Mouse (Mus musculus) T-helper 1 cell (primary cell): Measurements from ENCODE around the gene Gm45808.

ENCODE experiments used
- in situ Hi-C: fragments of 300-600 bp; cut with MboI, MseI; formaldehyde crosslinking; loops from one replicate; pipeline ENCODE4 v1.15.1; 2025; ENCODE audit warnings: high pct_unique_total_duplicates

The Gm45808 gene

DNA sequence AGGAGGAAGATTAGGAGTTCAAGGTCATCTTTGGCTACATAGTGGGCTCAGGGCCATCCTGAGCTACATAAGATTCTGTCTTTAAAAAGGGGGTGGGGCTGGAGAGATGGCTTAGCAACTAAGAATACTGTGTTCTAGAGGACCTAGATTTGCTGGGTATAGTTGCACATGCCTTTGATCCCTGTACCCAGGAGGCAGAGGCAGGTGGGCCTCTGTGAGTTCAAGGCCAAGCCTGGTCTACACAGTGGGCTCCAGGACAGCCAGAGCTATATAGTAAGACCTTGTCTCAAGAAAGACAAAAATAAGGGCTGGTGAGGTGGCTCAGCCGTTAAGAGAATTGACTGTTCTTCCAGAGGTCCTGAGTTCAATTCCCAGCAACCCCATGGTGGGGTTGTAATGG lies 36.6 kb downstream of the Gm45808 start:
- in situ Hi-C loops, result no loop called here

DNA sequence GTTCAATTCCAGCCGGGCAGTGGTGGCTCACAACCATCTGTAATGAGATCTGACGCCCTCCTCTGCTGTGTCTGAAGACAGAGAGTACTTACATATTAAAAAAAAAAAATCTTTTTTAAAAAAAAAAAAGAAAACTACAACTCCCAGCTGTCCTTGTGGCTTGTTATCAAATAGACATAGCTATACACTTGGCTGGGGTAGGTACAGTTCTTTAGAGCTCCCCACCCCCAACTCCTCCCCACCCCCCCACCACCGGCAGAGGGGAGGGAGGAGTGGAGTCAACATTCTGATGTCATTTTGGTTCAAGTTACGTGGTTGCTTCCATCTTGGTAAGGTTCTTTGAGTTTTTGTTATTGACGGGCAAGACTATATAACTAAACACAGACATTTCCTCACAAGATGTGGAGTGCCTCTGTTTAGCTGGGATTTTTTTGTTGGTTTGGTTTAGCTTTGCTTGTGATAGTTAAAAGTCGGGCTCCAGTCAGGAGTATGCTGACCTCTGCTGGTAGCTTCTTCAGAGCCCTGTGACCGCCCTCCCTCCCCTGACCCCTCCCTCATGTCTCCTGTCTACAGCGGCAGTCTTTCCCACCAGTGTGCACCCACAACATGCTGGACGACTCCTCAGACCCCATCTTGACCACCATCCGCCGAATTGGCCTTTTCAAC lies 39.2 kb downstream of the Gm45808 start:
- in situ Hi-C loops, result no loop called here

- in situ Hi-C loops, result no loop called here
These were observed 40.0 kb downstream of the Gm45808 start for GRCm38 (mm10) chr7:45446589-45446988.

DNA sequence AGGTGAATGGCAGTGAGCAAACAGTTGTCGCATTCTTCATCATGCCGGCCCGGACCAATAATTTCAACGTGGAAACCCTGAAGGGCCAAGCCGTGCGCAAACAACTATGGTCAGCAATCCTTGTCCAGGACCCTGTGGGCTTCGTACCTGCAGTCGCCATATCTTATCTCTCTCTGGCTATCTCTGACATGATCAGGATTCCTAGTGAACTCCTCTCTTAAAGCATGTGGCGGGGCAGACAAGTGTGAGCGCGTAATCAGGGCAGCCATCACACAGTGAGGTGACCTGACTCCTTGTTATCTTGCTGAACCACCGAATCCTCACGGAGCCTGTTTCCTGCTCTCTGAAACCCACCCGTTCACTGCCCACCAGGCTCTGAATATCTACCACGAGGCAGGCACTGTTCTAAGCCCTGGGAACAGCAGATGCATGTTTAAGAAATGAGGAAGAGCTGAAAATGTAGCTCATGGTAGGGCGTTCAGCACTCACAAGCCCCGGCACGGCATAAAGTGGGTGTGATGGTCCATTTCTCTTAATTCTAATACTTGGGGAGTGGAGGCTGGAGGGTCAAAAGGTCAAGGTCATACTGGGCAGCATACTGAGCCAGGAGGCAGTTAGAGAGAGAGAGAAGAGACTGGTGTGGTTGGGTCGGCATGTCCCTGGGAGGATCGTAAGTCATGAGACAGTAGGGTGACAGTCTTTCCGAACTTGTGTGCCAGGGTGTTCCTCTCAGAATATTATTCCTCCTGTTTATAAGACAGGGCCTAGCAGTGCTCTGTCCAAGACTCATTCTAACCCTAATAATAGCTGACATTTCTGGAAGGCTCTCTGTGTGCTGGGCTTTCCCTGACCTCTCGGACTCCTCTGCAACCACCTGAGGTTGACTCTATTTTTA lies 42.8 kb downstream of the Gm45808 start:
- in situ Hi-C loops, result no loop called here

- in situ Hi-C loops, result no loop called here
These were observed 48.9 kb downstream of the Gm45808 start, which contains the start of gene Ruvbl2 for GRCm38 (mm10) chr7:45437521-45438276. Gene Ruvbl2 (minus strand): TSS chr7:45438096.

DNA sequence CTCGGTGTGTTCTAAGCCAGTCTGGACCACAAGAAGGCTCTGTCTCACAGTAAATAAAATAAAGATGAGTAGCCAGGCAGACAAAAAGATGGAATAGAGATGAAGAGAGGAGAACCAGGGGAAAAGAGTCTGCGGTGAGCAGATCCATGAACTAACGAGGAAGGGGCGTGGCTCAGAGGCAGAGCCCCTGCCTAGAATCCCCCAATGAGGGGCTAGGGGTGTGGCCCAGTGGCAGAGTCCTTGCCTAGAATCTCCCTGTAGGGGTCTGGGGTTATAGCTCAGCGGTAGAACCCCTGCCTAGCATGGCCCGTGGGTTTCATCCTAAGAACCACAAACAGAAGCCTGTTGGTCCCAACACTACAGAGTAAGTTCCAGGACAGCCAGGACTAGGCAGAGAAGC lies 49.6 kb downstream of the Gm45808 start:
- in situ Hi-C loops, result no loop called here

DNA sequence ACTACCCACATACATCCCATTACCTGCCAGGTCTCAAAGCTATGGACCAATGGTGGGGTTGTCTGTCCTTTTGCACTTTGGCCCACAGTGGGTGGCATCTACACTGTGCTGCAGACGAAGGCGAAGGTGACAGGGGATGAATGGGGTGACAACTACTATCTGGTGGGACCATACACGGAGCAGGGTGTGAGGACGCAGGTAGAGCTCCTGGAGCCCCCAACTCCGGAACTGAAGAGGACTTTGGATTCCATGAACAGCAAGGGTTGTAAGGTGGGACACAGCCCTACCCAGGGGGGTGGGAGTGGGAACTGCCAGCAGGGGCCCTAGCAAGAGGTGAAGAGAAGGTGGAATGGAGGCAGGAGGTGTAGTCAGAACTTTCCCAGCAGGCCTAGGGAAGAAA lies 50.2 kb downstream of the Gm45808 start:
- in situ Hi-C loops, result no loop called here

GRCm38 (mm10) chr7:45435038-45435437 lies 51.6 kb downstream of the Gm45808 start:
- in situ Hi-C loops, result no loop called here

DNA sequence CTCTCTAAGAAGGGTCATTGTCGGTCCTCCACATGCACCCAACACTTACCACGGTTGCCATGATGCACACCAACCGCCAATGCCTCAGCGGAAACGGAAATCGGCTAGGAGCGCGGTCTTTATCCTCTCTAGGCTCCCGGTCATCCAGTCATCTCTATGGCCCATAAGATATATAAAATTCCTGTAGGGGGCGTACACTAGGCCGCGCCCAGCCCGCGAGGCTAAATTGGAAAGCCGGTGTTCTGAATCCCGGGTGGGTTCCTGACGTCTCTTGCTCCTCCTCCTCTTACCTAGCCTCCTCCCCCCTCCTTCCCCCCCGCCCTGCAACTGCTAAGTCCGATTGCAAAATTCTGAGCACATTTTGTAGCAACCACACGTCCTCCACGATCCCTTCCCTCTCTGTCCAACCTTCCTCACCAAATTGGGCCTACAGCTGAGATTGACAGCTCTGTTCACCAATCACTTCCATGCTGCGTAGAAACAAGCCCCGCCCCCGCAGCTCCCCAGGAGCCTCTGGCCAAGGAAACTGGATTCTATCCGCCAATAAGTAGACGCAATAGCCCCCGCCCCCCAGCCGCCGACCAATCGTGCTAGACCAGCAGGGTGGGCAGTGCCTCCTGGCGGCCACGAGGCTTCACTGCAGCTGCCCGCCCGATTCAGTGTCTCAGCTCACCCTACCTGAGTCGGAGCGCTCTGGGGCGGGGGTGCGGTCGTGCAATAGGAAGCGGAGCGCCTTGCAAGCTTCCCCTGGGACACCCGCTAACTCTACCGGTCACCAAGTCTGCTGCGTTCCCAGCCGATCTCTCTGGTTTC lies 52.2 kb downstream of the Gm45808 start, which contains the start of gene Gys1:
Gene Gys1 (plus strand): TSS at position 642 of the 813 bp plus-strand sequence.
- in situ Hi-C loops, result no loop called here

- in situ Hi-C loops, result no loop called here
These were observed 52.8 kb downstream of the Gm45808 start for GRCm38 (mm10) chr7:45433835-45434202.

- in situ Hi-C loops, result no loop called here
These were observed 60.1 kb downstream of the Gm45808 start for GRCm38 (mm10) chr7:45426556-45426955.

GRCm38 (mm10) chr7:45421194-45421593 lies 65.4 kb downstream of the Gm45808 start:
- in situ Hi-C loops, result no loop called here

DNA sequence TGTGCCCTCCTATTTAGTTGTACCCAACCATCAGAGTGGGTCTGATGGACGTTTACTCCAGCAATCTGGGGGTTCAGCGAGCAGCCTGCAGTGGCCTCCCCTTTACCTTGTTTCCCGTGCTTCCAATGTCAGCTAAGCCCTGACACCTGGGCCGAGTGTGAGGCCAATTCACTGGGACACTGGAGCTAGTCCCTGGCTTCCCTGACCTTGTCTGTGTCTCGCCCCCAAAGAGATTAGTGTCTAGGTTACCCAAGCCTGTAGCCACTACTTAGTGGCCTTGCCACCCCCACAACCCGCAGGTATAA lies 66.0 kb downstream of the Gm45808 start, which contains the start of gene Lhb:
Gene Lhb (plus strand): TSS at position 206 of the 305 bp plus-strand sequence.
- in situ Hi-C loops, result no loop called here

DNA sequence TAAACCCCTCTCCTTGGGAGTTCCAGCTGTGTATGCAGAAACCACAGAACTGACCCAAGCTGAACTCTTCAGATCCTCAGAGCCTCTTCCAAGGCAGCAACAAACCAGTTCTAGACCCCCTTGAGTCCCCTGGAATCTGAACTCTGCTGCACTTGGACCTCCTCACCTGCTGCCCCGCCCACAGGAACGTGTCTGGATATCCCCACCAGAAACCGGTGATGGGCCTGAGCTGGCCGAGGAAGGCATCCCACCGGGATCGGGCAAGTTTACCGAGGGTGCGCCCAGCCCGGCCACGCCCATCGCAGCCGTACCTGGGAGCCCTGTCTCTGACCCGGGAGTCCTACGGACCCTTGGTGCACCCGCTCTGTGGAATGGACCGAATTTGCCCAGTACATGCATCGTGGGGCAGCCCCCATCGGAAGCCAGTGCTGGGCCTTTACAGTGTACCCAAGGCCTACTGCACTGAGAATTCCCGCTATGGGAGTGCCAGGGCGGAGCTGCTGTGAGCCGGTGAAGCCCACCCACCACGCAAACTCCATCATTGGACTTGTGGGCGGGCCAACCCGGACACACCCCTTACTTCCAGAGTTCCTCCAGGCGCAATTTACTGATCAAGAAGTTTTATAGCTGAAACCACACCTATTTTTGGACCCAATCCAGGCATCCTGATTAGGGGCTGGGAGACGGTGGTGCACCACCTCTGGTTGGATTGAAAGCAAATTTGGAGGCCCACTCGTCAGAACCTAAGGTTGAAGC lies 66.6 kb downstream of the Gm45808 start:
- in situ Hi-C loops, result no loop called here

DNA sequence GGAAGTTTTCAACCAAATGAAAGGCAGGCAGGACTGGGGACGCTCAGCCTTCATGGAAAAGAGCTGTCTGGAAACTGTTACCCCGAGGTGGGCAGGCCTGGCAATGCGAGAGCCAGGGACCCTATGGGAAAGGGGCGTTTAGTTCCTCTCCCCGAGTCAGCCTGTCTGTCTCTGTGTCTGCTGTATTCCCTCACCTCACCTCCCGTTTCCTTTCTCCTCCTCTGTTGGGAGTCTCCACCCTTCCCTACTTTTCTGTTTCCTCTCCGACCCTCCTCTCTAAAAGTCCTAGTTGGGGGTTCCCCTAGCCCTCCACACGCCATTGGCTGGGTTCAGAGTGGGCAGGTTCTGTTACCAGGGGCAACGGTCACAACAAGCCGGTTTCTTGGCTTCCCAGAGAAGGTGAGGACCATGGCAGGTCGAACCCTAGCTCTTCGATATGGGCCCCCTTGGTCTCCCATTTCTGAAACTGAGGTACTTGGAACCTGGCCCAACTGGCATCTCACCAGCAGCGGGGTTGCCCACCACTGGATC lies 68.6 kb downstream of the Gm45808 start:
- in situ Hi-C loops, result no loop called here
